Mouse (Mus musculus) ZHBTc4 (cell line): ENCODE results near the gene Spon1.

ENCODE experiments used
- DNase-seq: peaks from one replicate; pipeline ENCODE4 v3.0.0-alpha.2; 2011; ENCODE audit warnings: low read depth, low spot score

Gene Spon1

DNA sequence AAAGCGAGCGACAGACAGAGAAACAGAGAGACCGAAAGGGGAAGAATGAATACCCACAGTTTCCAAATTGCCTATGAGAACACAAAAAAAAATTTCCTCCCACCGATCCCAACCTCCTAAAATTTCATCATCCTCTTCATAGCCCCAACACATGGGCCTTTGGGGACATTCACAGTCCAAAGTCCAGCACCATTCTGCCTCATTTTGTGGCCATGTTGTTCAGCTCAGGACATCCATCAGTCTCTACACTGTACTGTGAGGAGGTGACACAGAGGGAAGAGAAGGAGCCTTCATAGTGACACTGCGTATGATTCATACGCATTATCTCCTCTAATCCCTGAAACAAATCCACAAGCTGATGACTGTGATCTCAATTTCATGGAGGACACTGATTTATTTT is 12.7 kb downstream of the Spon1 start:
- DNase-seq: no peak

DNA sequence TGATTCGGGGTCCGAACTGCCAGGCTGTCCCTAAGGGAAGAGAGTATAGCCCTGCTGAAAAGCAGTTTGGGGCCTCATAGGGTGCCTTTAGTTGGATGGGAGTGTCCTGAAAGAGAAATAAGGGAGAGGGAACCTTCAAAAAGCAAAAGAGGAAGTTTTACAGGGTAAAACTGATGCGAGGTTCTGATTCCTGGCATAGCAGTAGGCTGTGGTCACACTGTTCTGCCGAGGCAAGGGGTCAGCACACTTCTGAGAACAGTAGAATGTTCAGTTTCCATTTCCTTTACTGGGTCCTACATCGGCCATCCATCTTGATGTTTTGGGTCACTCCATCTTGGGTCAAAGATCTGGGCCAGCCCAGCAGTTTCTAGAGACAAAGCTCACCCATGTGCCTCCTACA is 14.5 kb downstream of the Spon1 start:
- no peak for DNase-seq

DNA sequence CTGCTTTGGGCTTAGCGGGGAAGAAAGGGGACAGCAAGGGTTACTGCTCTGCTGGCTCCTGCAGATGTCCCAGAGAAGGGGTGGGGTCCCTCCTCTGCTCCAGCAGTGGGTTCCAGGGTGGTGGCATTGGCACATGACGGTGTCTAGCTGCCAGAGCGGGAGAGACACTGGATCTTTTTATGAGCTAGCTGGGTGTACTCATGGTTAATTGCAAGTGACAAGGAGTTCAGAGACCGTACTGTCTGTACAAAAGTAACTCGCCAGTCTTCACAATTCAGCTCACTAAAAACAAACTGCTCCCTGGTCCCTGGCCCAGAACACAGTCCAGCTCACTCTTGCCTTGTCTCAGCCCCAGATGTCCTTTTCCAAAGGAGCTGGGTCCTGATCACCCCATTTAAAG is 26.2 kb downstream of the Spon1 start:
- DNase-seq: no peak

DNA sequence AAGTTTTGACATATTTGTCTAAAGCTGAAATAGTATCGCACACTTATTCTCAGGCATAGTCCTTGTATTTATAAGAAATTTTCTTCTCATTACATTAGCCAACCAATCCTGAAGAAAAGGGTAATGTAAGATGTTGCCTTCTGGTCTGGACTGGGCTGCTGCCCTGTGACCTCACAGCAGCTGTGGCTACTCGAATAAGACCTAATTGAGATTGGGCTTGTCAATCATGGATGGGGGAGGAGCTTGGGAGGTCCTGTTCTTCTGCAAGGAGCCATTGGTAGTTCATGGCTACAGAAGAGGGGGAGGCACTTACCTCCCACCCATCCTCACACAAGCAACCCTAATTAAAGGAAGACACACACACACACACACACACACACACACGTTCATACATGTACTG is 27.1 kb downstream of the Spon1 start:
- no peak for DNase-seq

DNA sequence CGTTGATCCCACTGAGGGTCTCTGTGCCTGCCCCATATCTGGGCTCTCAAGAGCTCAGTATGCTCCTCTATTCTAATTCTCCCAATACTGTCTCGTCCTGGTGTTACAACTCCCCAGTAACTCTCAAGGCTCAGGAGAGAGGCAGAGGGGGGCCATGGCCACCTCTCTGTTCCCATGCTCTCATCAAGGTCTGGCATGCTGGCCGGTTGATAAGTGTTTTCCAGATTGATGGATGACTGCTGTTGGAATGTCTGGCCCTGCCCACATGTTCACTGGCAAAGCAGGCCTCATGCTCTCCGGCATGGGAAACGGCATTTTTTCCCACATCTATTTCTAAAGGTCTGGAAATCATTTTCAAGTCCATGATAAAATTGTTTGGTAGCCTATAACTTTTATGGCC is 29.4 kb downstream of the Spon1 start:
- DNase-seq: no peak

DNA sequence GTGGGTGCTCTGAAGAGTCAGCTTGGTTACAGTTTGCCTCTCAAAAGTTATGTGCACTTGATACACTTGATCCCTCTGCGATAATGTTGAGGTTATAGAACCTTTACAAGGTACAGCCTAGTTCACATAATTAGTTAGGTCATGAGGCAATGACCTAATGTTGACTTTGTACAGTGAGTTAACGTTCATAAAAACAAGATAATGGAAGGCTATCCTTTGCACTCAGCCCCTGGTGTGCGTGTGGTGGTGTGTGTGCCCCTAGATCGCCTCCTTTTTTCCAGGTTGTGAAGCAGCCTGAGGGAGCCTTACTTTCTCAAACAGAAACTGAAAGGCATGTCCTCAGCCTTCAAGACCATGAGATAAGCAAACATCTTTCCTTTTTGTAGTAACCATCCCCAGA is 31.3 kb downstream of the Spon1 start:
- no peak for DNase-seq

DNA sequence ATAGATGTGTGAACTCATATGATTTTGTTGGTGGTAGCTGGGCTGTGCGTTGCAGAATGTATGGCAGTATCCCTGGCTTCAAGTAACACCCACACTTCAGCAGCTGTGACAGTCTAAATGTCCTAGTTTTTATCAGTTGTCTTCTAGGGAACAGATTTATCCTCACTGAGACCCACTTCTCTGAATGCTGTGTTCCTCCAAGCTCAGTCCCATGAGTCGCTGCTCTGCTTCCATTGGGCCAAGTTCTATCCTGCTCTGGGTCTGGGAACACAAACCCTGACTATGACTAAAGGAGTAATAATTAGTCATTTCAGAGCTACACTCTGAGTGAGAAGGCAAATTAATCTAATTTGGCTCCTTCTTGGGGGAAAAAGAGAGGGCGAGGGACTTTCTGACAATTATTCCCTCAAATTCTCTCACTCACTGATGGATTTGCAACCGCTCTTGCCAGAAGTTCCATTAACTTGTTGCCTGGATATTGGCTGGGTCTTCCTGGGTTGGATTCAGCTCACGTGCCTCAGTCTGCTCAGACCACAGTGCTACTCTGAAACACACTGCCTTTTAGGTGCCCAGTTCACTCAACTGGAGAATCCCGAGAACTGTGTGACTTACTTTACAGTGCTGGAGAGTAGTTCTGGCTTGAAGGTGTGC is 32.9 kb downstream of the Spon1 start:
- DNase-seq: no peak

DNA sequence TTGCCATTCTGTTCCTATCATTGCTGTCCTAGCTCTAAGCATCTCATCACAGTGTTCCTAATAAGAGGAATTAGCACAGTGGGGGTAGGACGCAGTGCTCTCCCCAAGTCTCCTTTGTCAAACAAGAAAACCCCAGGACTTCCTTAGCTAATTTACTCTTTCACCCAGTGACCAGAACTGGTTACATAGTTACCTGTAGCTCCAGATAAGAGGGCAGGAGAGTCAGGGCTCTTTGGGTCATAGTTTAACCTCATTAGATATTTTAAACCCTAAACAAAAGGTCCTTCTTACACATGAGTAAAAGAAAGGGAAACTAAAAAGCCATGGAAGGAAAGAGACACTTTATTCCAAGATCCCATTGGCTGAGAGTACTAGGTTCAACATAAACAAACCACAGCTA is 44.0 kb downstream of the Spon1 start:
- DNase-seq: no peak

DNA sequence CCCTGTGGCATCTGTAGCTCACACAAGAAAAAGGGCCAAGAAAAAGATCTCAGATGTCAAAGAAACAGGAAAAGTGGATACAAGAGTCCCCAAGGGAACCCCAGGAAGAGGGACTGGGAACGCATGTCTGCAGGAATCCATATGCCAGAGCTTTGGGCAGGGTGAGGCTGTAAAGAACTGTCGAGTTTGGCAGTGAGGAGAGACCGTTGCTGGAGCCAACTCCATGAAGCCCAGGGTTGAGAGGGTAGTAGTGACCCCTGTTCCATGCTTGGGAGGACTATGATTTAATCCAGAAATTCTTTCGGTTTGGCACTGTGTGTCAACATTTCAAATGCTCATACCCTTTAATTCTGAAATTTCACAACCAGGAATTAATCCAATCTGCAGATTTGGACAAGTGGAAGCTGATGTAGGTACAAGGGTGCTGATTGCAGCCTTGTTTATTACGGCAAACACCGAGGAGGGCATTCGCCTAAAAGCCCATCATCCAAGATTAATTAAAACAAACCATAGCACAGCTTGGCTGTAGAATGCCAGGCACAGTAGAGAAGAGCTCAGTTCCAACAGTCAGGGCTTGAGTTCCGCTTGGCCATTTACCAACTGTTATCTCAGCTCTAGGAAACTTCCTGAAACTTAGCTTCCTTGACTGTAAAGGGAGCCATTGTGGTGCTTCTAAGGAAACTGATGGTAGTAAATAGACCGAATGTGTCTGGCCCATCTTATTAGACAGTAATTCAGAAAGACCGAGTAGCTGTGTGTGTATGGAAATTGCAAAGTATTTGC is 45.8 kb downstream of the Spon1 start:
- DNase-seq: no peak

DNA sequence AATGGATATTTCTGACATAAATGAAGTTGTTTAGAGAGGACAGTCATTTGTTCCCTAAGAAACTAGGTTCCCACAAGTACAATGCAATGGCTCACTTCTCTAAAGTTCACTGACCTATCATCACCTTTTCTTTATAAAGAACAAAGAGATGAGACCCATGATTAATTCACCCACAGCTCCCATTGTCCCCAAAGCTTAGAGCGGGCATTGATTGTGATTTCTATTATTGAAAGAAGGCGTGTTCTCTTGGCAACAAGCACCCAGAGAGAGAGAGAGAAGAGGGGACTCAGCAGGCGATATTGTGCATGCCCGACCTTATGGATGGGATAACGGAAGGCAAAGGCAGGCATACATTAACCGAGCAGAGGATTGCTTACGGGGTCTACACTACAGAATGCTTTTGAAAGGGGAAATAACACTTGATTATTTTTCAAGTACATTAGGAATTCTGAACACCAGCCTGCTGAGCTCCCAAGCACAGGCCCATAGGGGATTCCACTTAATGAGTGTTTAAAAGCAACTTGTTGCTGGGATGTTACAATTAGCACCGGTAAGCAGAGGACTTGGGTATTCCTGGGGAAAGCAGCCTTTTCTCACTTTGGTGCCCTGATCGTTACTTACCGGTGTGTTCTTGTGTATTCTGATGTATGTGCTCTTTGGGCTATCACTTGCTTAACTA is 48.4 kb downstream of the Spon1 start:
- no peak for DNase-seq

DNA sequence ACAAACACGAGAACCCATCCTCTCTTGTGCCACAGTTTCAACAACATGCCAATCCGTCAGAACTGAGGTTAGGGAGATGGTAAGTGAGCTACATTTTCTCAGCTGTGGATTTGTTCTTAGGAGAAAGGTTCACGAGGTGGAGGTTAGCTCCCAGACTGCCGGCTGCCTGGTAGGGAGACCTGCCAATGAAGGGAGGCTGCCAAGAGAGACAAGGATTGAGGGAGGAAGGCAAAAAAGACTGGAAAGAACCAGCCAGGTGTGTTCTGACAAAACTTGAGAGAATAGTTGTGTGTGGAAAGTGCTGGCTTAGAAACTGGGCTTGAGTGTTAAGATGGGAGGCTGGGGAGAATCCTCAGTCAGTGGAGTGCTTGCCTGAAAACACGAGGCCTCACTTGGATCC is 49.9 kb downstream of the Spon1 start:
- no peak for DNase-seq

DNA sequence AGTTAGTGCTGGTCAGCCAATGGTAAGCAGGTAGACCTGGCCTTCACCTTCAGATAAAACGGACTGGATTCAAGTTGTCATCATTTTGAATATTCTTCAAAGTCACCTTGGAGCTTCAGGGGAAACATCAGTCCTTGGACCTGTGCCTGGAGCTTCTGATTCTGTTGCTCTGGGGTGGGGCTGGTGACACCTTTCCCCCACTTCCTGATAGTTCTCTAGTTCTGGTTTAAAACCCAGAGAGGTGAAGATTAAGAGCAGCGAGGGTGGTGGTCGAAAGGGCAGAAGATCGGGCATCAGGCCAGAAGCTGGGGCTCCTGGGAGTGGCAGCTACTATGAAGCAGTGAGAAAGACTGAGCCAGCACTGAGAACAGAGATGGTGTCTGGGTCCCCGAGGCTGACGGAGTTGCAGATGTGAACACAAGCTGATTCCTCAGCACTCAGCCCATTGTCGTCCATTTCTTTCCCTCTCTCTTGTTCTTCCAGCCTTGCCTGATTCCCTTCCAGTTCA is 51.1 kb downstream of the Spon1 start:
- no peak for DNase-seq

DNA sequence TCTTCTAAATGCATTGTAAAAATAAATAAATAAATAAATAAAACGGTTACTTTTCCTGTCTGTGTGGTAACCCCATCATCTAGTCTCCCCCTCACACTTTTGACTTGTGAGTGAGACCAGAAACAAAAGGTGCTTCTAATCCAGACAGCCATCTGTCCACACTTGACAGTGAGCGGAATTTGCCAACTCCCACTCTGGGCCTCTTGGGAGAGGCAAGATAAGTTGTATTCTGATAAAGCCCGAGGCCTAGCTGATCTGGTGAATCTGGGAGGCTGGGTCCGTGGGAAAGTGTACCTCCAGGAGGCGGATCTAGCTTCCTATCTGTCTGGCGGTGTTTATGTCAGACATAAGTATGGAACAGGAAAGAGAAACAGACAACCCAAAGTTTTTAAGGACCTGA is 52.3 kb downstream of the Spon1 start:
- no peak for DNase-seq

DNA sequence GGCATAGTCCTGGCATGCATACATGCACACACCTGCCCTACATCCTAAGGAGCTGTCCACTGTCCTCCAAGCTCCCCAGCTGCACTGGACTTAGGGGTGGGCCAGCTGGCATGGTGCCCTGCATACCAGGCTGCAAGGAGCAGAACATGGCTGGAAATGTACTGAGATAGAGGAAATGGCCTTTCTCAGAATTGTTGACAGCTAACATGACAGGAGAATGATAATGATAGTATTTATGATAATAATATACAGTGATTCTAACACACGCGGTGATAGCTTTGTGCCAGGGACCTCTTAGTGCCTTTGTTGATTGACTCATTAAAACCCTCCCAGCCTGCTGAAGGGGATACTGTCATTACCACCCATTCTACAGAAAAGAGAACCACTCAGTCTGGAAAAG is 54.4 kb downstream of the Spon1 start:
- no peak for DNase-seq

DNA sequence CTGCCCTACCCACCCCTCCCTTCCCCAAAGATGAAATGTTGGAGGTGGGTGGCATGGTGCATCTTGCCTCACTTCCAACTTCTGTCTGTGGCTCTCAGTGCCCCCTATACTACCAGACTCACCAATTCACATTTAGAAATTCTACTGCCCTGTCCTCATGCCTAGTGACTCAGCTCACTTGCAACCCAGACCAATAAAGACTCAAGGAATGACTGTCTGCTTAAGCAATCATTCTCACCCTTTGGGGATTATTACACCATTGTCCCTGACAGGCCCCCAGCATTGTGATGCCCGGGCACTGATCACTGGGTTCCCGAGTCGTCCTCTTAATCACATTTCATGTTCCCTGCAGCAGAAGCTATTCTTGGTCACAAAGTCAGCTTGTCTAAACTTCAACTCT is 57.2 kb downstream of the Spon1 start:
- DNase-seq: no peak

DNA sequence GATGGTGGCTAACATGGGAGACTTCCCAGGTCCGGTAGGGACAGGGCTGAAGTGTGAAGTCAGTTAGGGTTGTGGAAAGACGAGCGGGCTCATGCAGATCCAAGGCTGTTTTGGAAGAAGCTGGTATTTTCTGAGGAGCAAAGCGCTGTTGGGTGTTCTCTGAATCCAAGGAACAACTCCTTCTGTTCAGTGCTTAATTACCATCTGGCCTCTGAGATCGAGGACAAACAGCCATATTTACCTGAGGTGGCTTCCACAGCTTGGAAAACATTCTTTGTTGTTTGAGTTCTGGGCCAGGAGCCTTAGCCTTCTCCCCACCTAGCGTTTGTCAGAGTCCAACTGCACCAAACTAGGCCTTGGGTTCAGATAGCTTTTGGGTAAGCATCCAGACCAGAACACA is 58.9 kb downstream of the Spon1 start:
- DNase-seq: no peak

DNA sequence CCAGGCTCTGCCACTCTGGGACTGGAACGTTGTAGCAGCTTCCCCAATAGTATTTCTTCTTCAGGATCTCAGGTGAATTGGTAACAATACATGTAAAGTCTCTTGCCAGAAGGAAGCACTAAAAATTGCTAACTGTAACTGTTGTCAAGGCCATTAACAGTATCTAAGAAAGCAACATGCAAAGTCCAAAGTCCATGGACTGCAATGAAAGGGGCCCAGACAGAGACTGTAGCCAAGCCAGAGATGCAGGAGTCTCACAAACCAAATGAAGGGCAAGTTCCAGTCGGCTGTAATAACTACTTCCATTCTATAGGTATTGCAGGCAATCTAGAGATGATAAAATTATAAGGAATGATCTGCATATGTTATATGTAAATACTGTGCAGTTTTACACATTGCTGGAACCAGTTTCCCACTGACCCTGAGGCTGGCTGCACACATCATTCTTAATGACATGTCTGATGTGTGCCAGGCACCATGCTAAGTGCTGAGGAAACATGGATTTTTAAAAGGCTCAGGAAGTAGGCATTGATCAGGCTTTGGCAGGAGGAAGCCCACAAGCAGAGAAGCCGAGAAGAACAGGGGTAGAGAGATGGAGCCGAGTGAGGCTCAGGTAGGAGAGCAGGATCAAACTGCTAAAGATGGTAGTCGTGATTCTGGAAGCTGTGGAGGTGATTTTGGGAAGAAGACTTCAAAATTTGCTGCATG is 59.9 kb downstream of the Spon1 start:
- no peak for DNase-seq

DNA sequence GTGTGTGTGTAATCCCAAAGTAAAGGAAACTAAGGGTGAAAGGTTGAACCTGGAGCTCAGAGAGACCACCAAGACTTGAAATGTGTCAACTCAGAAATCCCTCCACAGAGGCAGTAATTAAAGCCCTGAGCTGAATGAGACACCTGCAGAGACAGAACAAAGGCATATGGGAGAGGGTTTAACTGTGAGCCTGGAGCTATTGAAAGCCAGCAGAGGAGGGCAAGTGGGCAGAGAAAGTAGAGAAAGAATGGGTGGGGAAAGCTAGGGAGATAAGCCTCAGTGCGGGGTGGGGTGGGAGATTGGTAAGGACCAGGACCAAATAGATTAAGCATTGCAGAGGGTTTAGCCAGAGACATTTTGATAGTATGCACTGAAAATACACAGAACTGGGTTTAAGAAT is 60.7 kb downstream of the Spon1 start:
- DNase-seq: peak; percentile 10

DNA sequence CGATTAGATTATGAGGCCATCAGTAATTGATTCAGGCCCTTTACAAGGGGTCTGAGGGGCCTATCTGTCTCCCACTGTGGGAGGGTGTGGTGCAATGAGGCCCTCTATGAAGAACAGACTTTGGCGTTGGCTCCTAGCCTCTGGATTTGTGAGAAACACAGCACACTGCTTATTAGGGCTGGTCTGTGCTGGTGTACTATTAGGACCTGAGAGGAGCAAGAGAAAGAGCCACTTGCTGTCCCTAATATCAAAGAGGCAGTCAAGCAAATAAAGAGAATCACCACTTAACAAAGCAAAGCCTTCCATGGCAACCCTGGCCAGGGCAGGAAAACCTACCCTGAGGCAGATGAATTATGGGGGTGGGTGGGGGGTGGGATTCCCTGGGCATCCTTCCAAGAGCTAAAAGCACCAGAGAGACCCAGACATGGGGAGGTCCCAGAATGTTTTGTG is 62.3 kb downstream of the Spon1 start:
- DNase-seq: no peak

DNA sequence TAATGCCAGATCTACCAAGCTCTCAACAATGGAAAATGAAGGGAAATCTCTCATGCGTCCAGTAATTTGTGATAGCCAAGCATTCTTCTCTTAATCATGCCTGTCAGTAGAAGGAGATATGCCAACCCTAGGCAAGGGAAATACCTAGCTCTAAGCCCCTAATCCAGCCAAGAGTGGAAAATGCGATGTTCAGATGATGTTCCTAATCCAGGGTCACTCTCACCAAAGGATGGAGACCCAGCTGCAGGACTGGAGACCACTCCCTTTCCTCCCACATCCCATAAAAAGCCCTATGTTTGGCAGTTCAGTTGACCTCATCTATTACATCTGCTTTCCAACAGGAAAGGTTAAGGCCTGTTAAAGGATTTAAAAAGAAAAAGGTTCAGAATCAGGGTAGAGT is 62.8 kb downstream of the Spon1 start:
- no peak for DNase-seq

DNA sequence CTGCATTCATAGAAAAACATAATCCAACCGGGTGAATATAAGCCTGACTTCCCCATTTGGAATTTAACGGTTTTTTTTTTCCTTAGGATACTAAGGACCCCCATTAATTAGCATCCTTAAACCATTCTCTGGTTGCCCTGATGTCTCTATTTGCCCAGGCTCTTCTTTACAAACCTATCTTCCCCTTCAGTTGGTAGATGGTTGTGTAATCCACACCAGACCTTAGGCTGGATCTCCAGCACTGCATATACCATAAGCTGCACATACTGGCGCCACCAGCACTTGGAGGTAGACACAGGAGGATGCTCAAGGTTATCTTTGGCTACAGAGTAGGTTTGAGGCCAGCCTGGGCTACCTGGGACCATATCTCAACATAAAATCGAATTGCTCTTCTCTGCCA is 71.4 kb downstream of the Spon1 start:
- DNase-seq: no peak

DNA sequence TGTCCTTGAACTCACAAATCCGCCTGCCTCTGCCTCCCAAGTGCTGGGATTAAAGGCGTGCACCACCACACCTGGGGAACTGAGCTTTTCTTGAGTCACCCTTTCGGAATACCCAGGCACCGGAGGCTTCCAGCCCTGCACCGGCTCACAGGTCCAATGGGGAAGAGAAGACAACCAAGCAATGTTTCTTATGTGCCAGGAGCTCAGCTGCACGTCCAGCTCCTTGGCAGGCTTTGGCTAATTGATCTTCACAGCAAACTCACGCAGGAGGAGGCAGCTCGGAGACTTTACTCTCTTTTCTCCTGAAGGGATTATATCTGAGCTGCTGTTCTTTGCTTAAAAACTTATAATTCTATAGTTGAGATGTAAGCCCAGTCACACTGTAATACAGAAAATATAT is 73.6 kb downstream of the Spon1 start:
- no peak for DNase-seq
